Mouse (Mus musculus) hindbrain, embryonic 11.5 days (tissue): ENCODE data around the gene Cdk4. TPM values are rescaled to one million over a fixed set of nuclear protein-coding genes. Genes with fewer than 3 reads are reported as not detected.

Experiments used
- ATAC-seq: fragments of 200-750 bp; cut with Nextera tagmentation; 2 replicates; pipeline ENCODE4 v1.8.0; 2017; ENCODE audit warnings: mild to moderate bottlenecking, moderate TSS enrichment, moderate library complexity; ENCODE audit not compliant: low FRiP score
- DNase-seq: peaks from one replicate; pipeline ENCODE4 v3.0.0-alpha.2; 2015; ENCODE audit warnings: low spot score
- H3K27ac ChIP-seq: fragments of 300-500 bp; sonication (generic); 2 replicates; pipeline ENCODE4 v1.5.1; 2014; ENCODE audit warnings: mild to moderate bottlenecking, low read depth, low read length
- H3K27me3 ChIP-seq: fragments of 300-500 bp; sonication (generic); 2 replicates; pipeline ENCODE4 v1.6.1; 2014; ENCODE audit warnings: mild to moderate bottlenecking, low read length, moderate library complexity, mixed read lengths; ENCODE audit not compliant: control insufficient read depth, insufficient read depth
- H3K36me3 ChIP-seq: fragments of 300-500 bp; sonication (generic); 2 replicates; pipeline ENCODE4 v1.6.1; 2014; ENCODE audit warnings: mild to moderate bottlenecking, low read length, moderate library complexity, mixed read lengths; ENCODE audit not compliant: control insufficient read depth, insufficient read depth
- H3K4me1 ChIP-seq: fragments of 300-500 bp; sonication (generic); replicated peaks from 2 replicates; pipeline ENCODE4 v1.6.1; 2014; ENCODE audit warnings: low read length, mixed read lengths; ENCODE audit not compliant: control insufficient read depth, insufficient read depth
- H3K4me2 ChIP-seq: fragments of 300-500 bp; sonication (generic); replicated peaks from 2 replicates; pipeline ENCODE4 v1.6.1; 2014; ENCODE audit warnings: mild to moderate bottlenecking, low read depth, low read length
- H3K4me3 ChIP-seq: fragments of 300-500 bp; sonication (generic); 2 replicates; pipeline ENCODE4 v1.5.1; 2014; ENCODE audit warnings: low read depth, low read length
- H3K9ac ChIP-seq: fragments of 300-500 bp; sonication (generic); 2 replicates; pipeline ENCODE4 v1.6.1; 2014; ENCODE audit warnings: low read depth, low read length
- H3K9me3 ChIP-seq: fragments of 300-500 bp; sonication (generic); 2 replicates; pipeline ENCODE4 v1.6.1; 2016; ENCODE audit warnings: low read length; ENCODE audit not compliant: control insufficient read depth
- WGBS: fragments of 180-500 bp; shearing (Covaris S2); extraction: QIAGEN DNeasy Blood & Tissue Kit; methylation state at CpG from one replicate; pipeline ENCODE4 v1.1.7; 2014; 5-methylcytosine and 5-hydroxymethylcytosine counted together
- polyA plus RNA-seq: library from polyadenylated mRNA; unstranded; fragments of >200 nt; fragmentation: Nextera tagmentation; extraction: Ambion mirVana; gene quantifications from 2 replicates; pipeline ENCODE4 v1.2.1, GENCODE M21; 2014

Cdk4 gene
- polyA plus RNA-seq, 1 experiment from 2014 or later, result 2,639 TPM

DNA sequence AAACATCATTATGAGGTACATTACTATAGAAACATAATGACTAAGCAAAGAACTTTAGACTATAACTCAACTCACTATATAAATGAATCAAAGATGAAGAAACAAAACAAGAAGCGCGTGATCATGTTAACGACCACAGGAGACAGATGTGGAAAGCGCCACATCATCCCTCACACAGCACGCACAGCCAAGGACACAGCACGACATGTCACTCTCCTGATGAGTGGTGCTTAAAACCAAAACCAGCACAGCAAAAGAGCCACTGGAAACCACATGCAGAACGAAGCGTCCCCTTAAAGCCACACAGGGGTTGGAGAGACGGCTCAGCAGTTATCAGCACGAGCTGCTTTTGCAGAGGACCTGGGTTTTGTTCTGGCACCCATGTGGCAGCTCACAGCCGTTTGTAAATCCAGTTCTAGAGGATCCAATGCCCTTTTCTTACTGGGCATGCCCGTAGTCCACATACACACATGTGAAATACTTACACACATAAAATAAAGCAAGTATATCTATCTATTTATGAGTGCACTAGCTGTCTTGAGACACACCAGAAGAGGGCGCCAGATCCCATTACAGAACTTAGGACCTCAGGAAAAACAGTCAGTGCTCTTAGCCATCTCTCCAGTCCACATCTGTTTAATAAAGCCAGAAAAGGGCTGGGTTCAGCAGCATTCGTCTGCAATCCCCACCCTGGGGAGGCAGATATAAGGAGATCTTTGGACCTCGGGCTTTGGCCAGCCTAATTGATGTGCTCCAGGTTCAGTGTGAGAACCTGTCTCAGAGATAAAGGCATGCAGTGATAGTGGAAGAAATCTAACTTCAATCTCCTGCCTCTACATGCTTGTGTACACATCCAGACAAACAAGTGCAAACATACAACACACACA lies 47.9 kb downstream of the Cdk4 start:
- no peak overlapping the region for H3K4me3 ChIP-seq
- WGBS, result 93% methylated on average over 15 of the region's 15 CpGs
- H3K4me1 ChIP-seq, result no peaks in the 10 kb centered on the region
- no peaks in the 10 kb centered on the region for H3K27me3 ChIP-seq
- no peak overlapping the region for H3K9ac ChIP-seq
- H3K4me2 ChIP-seq, result no peak overlapping the region
- peaks cover 4% of the 10 kb centered on the region; the same call in 1 of the 2 replicates for H3K36me3 ChIP-seq
- no peaks in the 10 kb centered on the region for H3K9me3 ChIP-seq
- H3K27ac ChIP-seq, result no peak overlapping the region
- DNase-seq (no peak), ATAC-seq (no peak)

DNA sequence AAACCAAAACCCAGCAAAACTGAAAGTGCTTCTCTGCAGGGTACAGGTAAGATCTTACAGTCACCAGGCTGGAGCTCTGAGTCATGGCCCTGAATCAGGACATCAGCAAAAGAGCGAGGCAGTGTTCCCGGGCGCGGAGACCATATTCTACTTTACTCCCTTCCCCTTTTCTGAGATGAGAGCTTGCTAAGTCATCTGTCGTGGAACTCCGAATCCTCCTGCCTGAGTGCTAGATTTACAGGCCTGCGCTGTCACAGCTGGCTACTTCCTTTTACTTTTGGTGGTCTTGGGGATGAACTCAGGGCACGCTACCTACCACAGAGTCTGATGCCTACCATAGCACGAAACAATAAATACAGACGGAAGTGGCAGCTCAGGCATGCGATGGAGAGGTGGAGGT lies 51.1 kb downstream of the Cdk4 start:
- WGBS, result 94% methylated on average over 11 of the region's 11 CpGs
- Histone ChIP-seq H3K4me1 (no peaks in the 10 kb centered on the region), H3K36me3 (peaks cover 5% of the 10 kb centered on the region), H3K9me3 (no peaks in the 10 kb centered on the region), H3K9ac (no peak overlapping the region), H3K27me3 (no peaks in the 10 kb centered on the region), H3K27ac (no peak overlapping the region), H3K4me3 (no peak overlapping the region), H3K4me2 (no peak overlapping the region)
- DNase-seq (no peak), ATAC-seq (no peak)

DNA sequence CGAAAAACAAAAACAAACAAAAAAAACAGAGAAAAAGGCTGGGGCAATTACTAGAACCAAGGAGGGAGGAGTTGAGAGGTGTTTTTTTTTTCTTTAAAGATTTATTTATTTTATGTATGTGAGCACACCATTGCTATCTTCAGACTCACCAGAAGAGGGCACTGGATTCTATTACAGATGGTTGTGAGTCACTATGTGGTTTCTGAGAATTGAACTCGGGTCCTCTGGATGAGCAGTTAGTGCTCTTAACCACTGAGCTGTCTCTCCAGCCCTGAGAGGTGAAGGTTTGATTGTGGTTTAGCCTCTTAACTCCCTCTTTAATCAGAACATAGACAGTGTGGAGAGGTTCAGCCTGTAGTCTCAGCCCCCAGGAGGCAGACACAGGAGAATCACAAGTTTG lies 51.7 kb downstream of the Cdk4 start:
- H3K4me2 ChIP-seq, result no peak overlapping the region
- no peak overlapping the region for H3K4me3 ChIP-seq
- no peaks in the 10 kb centered on the region for H3K9me3 ChIP-seq
- no peak overlapping the region for H3K27ac ChIP-seq
- ATAC-seq (no peak), DNase-seq (no peak)
- WGBS, result 85% methylated on average over 2 of the region's 2 CpGs
- H3K36me3 ChIP-seq, result peaks cover 5% of the 10 kb centered on the region
- no peaks in the 10 kb centered on the region for H3K27me3 ChIP-seq
- no peaks in the 10 kb centered on the region; the same call in 1 of the 2 replicates for H3K4me1 ChIP-seq
- H3K9ac ChIP-seq, result no peak overlapping the region

Other genes starting within 250 kb of the Cdk4 start
- gene Atp23, start 162.2 kb upstream of the Cdk4 start, polyA plus RNA-seq, result 14.3 TPM in 2 replicates
- 38.7 and 40.3 TPM in 2 replicates for gene Ctdsp2, start 84.8 kb upstream of the Cdk4 start, polyA plus RNA-seq
- gene Avil, start 62.8 kb upstream of the Cdk4 start, polyA plus RNA-seq, result 0.29 and 1.7 TPM in 2 replicates
- gene Tsfm, start 32.7 kb upstream of the Cdk4 start, polyA plus RNA-seq, result 75.6 and 78.7 TPM in 2 replicates
- gene Mettl1, start 22.1 kb upstream of the Cdk4 start, polyA plus RNA-seq, result 32.4 and 36.7 TPM in 2 replicates
- gene Eef1akmt3, start 22.0 kb upstream of the Cdk4 start, polyA plus RNA-seq, result 0.08 and 0.15 TPM in 2 replicates
- gene Cyp27b1, start 15.3 kb upstream of the Cdk4 start, polyA plus RNA-seq, result 0.11 and 0.20 TPM in 2 replicates
- 3.6 and 4.2 TPM in 2 replicates for gene March9, start 3.4 kb upstream of the Cdk4 start, polyA plus RNA-seq
- gene Tspan31, start 6.7 kb downstream of the Cdk4 start, polyA plus RNA-seq, result 111 and 140 TPM in 2 replicates
- 0.68 and 1.2 TPM in 2 replicates for gene Agap2, start 11.8 kb downstream of the Cdk4 start, polyA plus RNA-seq
- gene Os9, start 57.6 kb downstream of the Cdk4 start, polyA plus RNA-seq, result 40.3 and 46.6 TPM in 2 replicates
- 10.4 and 12.4 TPM in 2 replicates for gene B4galnt1, start 101.7 kb downstream of the Cdk4 start, polyA plus RNA-seq
- gene Slc26a10, start 117.1 kb downstream of the Cdk4 start, polyA plus RNA-seq, result 0.73 and 0.96 TPM in 2 replicates
- 30.1 and 32.0 TPM in 2 replicates for gene Arhgef25, start 126.5 kb downstream of the Cdk4 start, polyA plus RNA-seq
- gene Dtx3, start 132.2 kb downstream of the Cdk4 start, polyA plus RNA-seq, result 143 and 158 TPM in 2 replicates
- gene Pip4k2c, start 148.1 kb downstream of the Cdk4 start, polyA plus RNA-seq, result 11.8 and 12.9 TPM in 2 replicates
- gene Kif5a, start 199.8 kb downstream of the Cdk4 start, polyA plus RNA-seq, result 41.4 and 42.2 TPM in 2 replicates
- 210 and 214 TPM in 2 replicates for gene Dctn2, start 202.8 kb downstream of the Cdk4 start, polyA plus RNA-seq
- gene Mbd6, start 225.5 kb downstream of the Cdk4 start, polyA plus RNA-seq, result 14.2 and 17.5 TPM in 2 replicates
- gene Mars, start 248.3 kb downstream of the Cdk4 start, polyA plus RNA-seq, result 173 and 179 TPM in 2 replicates